ENCODE assay signal across 14 mouse cellular contexts in genomic region chr5:66855358-66856107, GRCm38 (mm10).
A peak's percentile ranks its signal among the peaks of the same experiment; 100 is the strongest.
DNase-seq lines count a peak whose midpoint lies in the region; ATAC-seq and TF ChIP-seq lines count a peak whose summit lies in the region.
"Had no signal": no experiment of that assay in that cellular context is flagged by ENCODE, and none has a peak within 500 bp of the region (broad histone marks: within the 10 kb centered on the region; RNA-seq: fewer than 3 reads in every experiment).

No protein-coding gene starts in this region.

- H3K4me1 ChIP-seq in forebrain, embryonic 13.5 days = peaks cover 21% of the 10 kb centered on the region
- peaks cover 6% of the 10 kb centered on the region; the same call in 1 of the 2 replicates for H3K4me1 ChIP-seq in forebrain, embryonic 10.5 days
- no peaks in the 10 kb centered on the region for H3K4me1 ChIP-seq in midbrain, postnatal 0 days (ENCODE audit: insufficient read depth, low read length)
- H3K4me1 ChIP-seq in midbrain, embryonic 16.5 days (ENCODE audit: control insufficient read depth, insufficient read depth, low read length) = peaks cover 14% of the 10 kb centered on the region
- H3K4me1 ChIP-seq: liver, embryonic 15.5 days had no signal

- H3K4me3 ChIP-seq in forebrain, embryonic 13.5 days = no peak overlapping the region
- H3K4me3 ChIP-seq in forebrain, embryonic 10.5 days = no peak overlapping the region
- no peak overlapping the region for H3K4me3 ChIP-seq in midbrain, postnatal 0 days (ENCODE audit: low read depth, low read length)
- no peak overlapping the region for H3K4me3 ChIP-seq in midbrain, embryonic 16.5 days (ENCODE audit: low read depth, low read length)
- H3K4me3 ChIP-seq: embryonic facial prominence, embryonic 13.5 days; left cerebral cortex, adult 2 months; liver, embryonic 15.5 days had no signal

- intact Hi-C loops in left cerebral cortex, postnatal 10 days (cut with DNase I) = no loop called here

- peak; percentile 61 for ATAC-seq in forebrain, embryonic 13.5 days
- ATAC-seq in midbrain, postnatal 0 days (ENCODE audit: low FRiP score) = no peak
- ATAC-seq in midbrain, embryonic 16.5 days = no peak
- ATAC-seq in megakaryocyte, adult 5-6 weeks (ENCODE audit: poor library complexity, severe bottlenecking) = no peak
- ATAC-seq: CD4-positive, CD25-positive, alpha-beta regulatory T cell, adult 4 months had no signal

- no peak overlapping the region; the same call in 1 of the 2 replicates for H3K27ac ChIP-seq in forebrain, embryonic 13.5 days
- no peak overlapping the region for H3K27ac ChIP-seq in forebrain, embryonic 10.5 days
- no peak overlapping the region for H3K27ac ChIP-seq in midbrain, postnatal 0 days (ENCODE audit: low read depth, low read length)
- H3K27ac ChIP-seq in midbrain, embryonic 16.5 days (ENCODE audit: low read length) = no peak overlapping the region
- H3K27ac ChIP-seq: embryonic facial prominence, embryonic 13.5 days; left cerebral cortex, adult 2 months; liver, embryonic 15.5 days had no signal

- DNase-seq in forebrain, embryonic 10.5 days (ENCODE audit: extremely low spot score, low spot score) = no peak
- DNase-seq in midbrain, postnatal 0 days (ENCODE audit: low spot score) = peak; percentile 53
- DNase-seq in kidney, postnatal 36 days = peak; percentile 52 to 62
- no peak for DNase-seq in thymus, postnatal 10 days (ENCODE audit: low spot score in 2 of 2)
- DNase-seq in left cerebral cortex, postnatal 10 days (ENCODE audit: extremely low spot score in 1 of 2, low spot score in 2 of 2) = no peak
- DNase-seq: gastrocnemius, postnatal 10 days; heart, postnatal 10 days had no signal

- H3K36me3 ChIP-seq in forebrain, embryonic 13.5 days (ENCODE audit: poor library complexity, severe bottlenecking) = no peaks in the 10 kb centered on the region
- H3K36me3 ChIP-seq in forebrain, embryonic 10.5 days (replicated peaks) = no peaks in the 10 kb centered on the region
- no peaks in the 10 kb centered on the region for H3K36me3 ChIP-seq in midbrain, postnatal 0 days (ENCODE audit: insufficient read depth, low read length)
- H3K36me3 ChIP-seq in midbrain, embryonic 16.5 days (ENCODE audit: control insufficient read depth, insufficient read depth, low read length) = no peaks in the 10 kb centered on the region
- H3K36me3 ChIP-seq: embryonic facial prominence, embryonic 13.5 days; liver, embryonic 15.5 days had no signal

- H3K9me3 ChIP-seq in forebrain, embryonic 13.5 days (replicated peaks) = no peaks in the 10 kb centered on the region
- H3K9me3 ChIP-seq in forebrain, embryonic 10.5 days = no peaks in the 10 kb centered on the region
- H3K9me3 ChIP-seq in midbrain, postnatal 0 days (ENCODE audit: low read length) = no peaks in the 10 kb centered on the region
- H3K9me3 ChIP-seq in midbrain, embryonic 16.5 days (replicated peaks; ENCODE audit: control insufficient read depth, low read length, poor library complexity, severe bottlenecking) = no peaks in the 10 kb centered on the region
- H3K9me3 ChIP-seq: embryonic facial prominence, embryonic 13.5 days; liver, embryonic 15.5 days had no signal

- no peak overlapping the region for H3K4me2 ChIP-seq in forebrain, embryonic 13.5 days
- H3K4me2 ChIP-seq in midbrain, postnatal 0 days (ENCODE audit: low read depth, low read length, poor library complexity, severe bottlenecking) = no peak overlapping the region
- no peak overlapping the region for H3K4me2 ChIP-seq in midbrain, embryonic 16.5 days (ENCODE audit: low read length)
- H3K4me2 ChIP-seq: embryonic facial prominence, embryonic 13.5 days; liver, embryonic 15.5 days had no signal

- H3K9ac ChIP-seq in forebrain, embryonic 13.5 days = no peak overlapping the region
- no peak overlapping the region for H3K9ac ChIP-seq in midbrain, postnatal 0 days (replicated peaks; ENCODE audit: low read length, poor library complexity, severe bottlenecking)
- H3K9ac ChIP-seq in midbrain, embryonic 16.5 days (ENCODE audit: low read depth, low read length) = no peak overlapping the region
- H3K9ac ChIP-seq: embryonic facial prominence, embryonic 13.5 days; liver, embryonic 15.5 days had no signal

- no peaks in the 10 kb centered on the region for H3K27me3 ChIP-seq in forebrain, embryonic 13.5 days
- H3K27me3 ChIP-seq in forebrain, embryonic 10.5 days (ENCODE audit: poor library complexity, severe bottlenecking) = no peaks in the 10 kb centered on the region
- no peaks in the 10 kb centered on the region for H3K27me3 ChIP-seq in midbrain, postnatal 0 days (ENCODE audit: insufficient read depth, low read length)
- H3K27me3 ChIP-seq in midbrain, embryonic 16.5 days (ENCODE audit: control insufficient read depth, insufficient read depth, low read depth, low read length) = no peaks in the 10 kb centered on the region
- H3K27me3 ChIP-seq: embryonic facial prominence, embryonic 13.5 days; liver, embryonic 15.5 days had no signal

- TF ChIP-seq CTCF in midbrain, postnatal 0 days (IDR thresholded peaks at IDR 0.05) = no peak

- WGBS in forebrain, embryonic 13.5 days = 39% methylated on average over 11 of the region's 11 CpGs
- 90% methylated on average over 11 of the region's 11 CpGs for WGBS in forebrain, embryonic 10.5 days
- 65% methylated on average over 11 of the region's 11 CpGs for whole genome bisulfite sequencing in midbrain, postnatal 0 days
- 60% methylated on average over 11 of the region's 11 CpGs for WGBS in midbrain, embryonic 16.5 days

Comparison
In these comparisons a context has a peak if more than half of its experiments do, and no peak if none do; other contexts are left out.
1. DNase-seq: peak in midbrain, postnatal 0 days (single experiment) and kidney, postnatal 36 days (2 of 2); none in forebrain, embryonic 10.5 days (single experiment), thymus, postnatal 10 days (0 of 2) and left cerebral cortex, postnatal 10 days (0 of 2).